Comparison of ENCODE assay signal across 16 mouse cellular contexts in the genomic region with DNA sequence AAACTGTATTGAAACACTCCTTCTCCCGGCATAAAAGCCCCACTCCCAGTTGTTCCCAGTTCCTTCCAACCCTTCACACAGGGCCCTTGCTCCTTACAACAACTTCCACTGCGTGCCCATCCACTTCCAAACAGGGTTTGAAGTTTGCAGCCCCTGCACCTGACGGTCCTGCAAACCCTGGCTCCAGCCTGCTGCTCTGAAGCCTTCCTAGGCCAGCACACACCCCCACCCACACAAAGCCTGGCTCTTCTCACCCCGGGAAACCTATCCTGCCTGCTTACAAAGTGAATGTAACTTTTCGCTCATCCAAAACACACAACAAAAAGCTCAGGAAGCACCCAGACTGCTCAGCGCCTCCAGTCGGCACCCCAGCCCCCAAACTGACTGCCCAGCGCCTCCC. TPM values are rescaled to one million over a fixed set of nuclear protein-coding genes. Genes with fewer than 3 reads are reported as not detected.
DNase-seq lines count a peak whose midpoint lies in the region; ATAC-seq and TF ChIP-seq lines count a peak whose summit lies in the region.
"Had no signal": no experiment of that assay in that cellular context is flagged by ENCODE, and none has a peak within 500 bp of the region (broad histone marks: within the 10 kb centered on the region; RNA-seq: fewer than 3 reads in every experiment).

No protein-coding gene starts in this region.

- H3K36me3 ChIP-seq in heart, embryonic 11.5 days (ENCODE audit: control insufficient read depth, insufficient read depth, low read length) = no peaks in the 10 kb centered on the region
- H3K36me3 ChIP-seq in kidney, embryonic 15.5 days = no peaks in the 10 kb centered on the region
- no peaks in the 10 kb centered on the region for H3K36me3 ChIP-seq in ES-E14 (ENCODE audit: control insufficient read depth, insufficient read depth, low read length, poor library complexity, severe bottlenecking)
- H3K36me3 ChIP-seq in limb, embryonic 10.5 days = no peaks in the 10 kb centered on the region

- H3K9me3 ChIP-seq in heart, embryonic 11.5 days (replicated peaks; ENCODE audit: control insufficient read depth, low read length) = no peaks in the 10 kb centered on the region
- H3K9me3 ChIP-seq in kidney, embryonic 15.5 days (replicated peaks) = no peaks in the 10 kb centered on the region
- no peaks in the 10 kb centered on the region for H3K9me3 ChIP-seq in ES-E14 (ENCODE audit: control insufficient read depth, insufficient read depth, low read depth, low read length)
- H3K9me3 ChIP-seq in limb, embryonic 10.5 days (replicated peaks) = no peaks in the 10 kb centered on the region

- H3K4me2 ChIP-seq in heart, embryonic 11.5 days = no peak overlapping the region
- peak overlapping the region; percentile 50 for H3K4me2 ChIP-seq in kidney, embryonic 15.5 days
- H3K4me2 ChIP-seq: lung, embryonic 14.5 days had no signal

- no peak overlapping the region for H3K27ac ChIP-seq in heart, embryonic 11.5 days (ENCODE audit: low read depth, low read length)
- no peak overlapping the region for H3K27ac ChIP-seq in kidney, embryonic 15.5 days
- no peak overlapping the region for H3K27ac ChIP-seq in ES-E14 (ENCODE audit: insufficient read depth, low read depth, low read length, poor library complexity, severe bottlenecking)
- no peak overlapping the region for H3K27ac ChIP-seq in limb, embryonic 10.5 days
- H3K27ac ChIP-seq: left cerebral cortex, adult 2 months had no signal

- WGBS in heart, embryonic 11.5 days (ENCODE audit: insufficient replicate concordance) = 9% methylated on average over 8 of the region's 8 CpGs
- WGBS in kidney, embryonic 15.5 days = 10% methylated on average over 8 of the region's 8 CpGs
- WGBS in limb, embryonic 10.5 days = 5% methylated on average over 8 of the region's 8 CpGs

- ATAC-seq in heart, embryonic 11.5 days (replicated peaks; ENCODE audit: insufficient number of reproducible peaks, low FRiP score, low TSS enrichment) = no peak
- ATAC-seq in kidney, embryonic 15.5 days (replicated peaks; ENCODE audit: low FRiP score) = no peak
- ATAC-seq in cerebellum, adult (ENCODE audit: insufficient number of reproducible peaks, low FRiP score, low TSS enrichment) = no peak
- ATAC-seq: forebrain, embryonic 14.5 days had no signal

- H3K9ac ChIP-seq in heart, embryonic 11.5 days (ENCODE audit: low read depth, low read length) = no peak overlapping the region
- H3K9ac ChIP-seq in kidney, embryonic 15.5 days = no peak overlapping the region
- H3K9ac ChIP-seq in ES-E14 (ENCODE audit: insufficient read depth, low read depth, low read length, poor library complexity, severe bottlenecking) = no peak overlapping the region
- H3K9ac ChIP-seq: lung, embryonic 14.5 days had no signal

- no peak overlapping the region for H3K4me3 ChIP-seq in heart, embryonic 11.5 days (ENCODE audit: low read depth, low read length)
- H3K4me3 ChIP-seq in kidney, embryonic 15.5 days (replicated peaks) = peak overlapping the region; percentile 21; the same call in 1 of the 2 replicates
- H3K4me3 ChIP-seq in ES-E14 (ENCODE audit: insufficient read depth in 1 of 2, low read depth in 1 of 2, low read length in 2 of 2, poor library complexity in 1 of 2, severe bottlenecking in 1 of 2) = peak overlapping the region; percentile 16 to 17; a peak in 2 of 4 replicates
- 0 out of 2 replicates have a peak overlapping the region, but pooled peaks have one; percentile 11 for H3K4me3 ChIP-seq in limb, embryonic 10.5 days
- H3K4me3 ChIP-seq: left cerebral cortex, adult 2 months had no signal

- H3K27me3 ChIP-seq in heart, embryonic 11.5 days (ENCODE audit: control insufficient read depth, insufficient read depth, low read length) = peaks cover 52% of the 10 kb centered on the region
- peaks cover 60% of the 10 kb centered on the region for H3K27me3 ChIP-seq in kidney, embryonic 15.5 days
- peaks cover 71% of the 10 kb centered on the region for H3K27me3 ChIP-seq in limb, embryonic 10.5 days (ENCODE audit: low read depth, poor library complexity, severe bottlenecking)

- peaks cover 7% of the 10 kb centered on the region for H3K4me1 ChIP-seq in heart, embryonic 11.5 days (ENCODE audit: control insufficient read depth, insufficient read depth, low read length)
- peaks cover 54% of the 10 kb centered on the region for H3K4me1 ChIP-seq in kidney, embryonic 15.5 days
- H3K4me1 ChIP-seq in ES-E14 (ENCODE audit: control insufficient read depth in 2 of 2, insufficient read depth in 2 of 2, low read length in 2 of 2, poor library complexity in 1 of 2) = no peaks in the 10 kb centered on the region; a peak in 1 of 4 replicates
- peaks cover 34% of the 10 kb centered on the region for H3K4me1 ChIP-seq in limb, embryonic 10.5 days

- peak; percentile 76 for DNase-seq in heart, adult 11 months
- DNase-seq in kidney, adult 9 months = no peak
- DNase-seq in ES-E14 (ENCODE audit: low read depth, low spot score) = no peak
- DNase-seq in limb, embryonic 10.5 days (ENCODE audit: low spot score) = no peak
- no peak for DNase-seq in urinary bladder, postnatal 4 days (ENCODE audit: low spot score in 2 of 2)
- DNase-seq: B cell, adult 2 months; cerebellum, postnatal 36 days; gastrocnemius, postnatal 10 days; lung, embryonic 14.5 days; right cerebral cortex, adult 18-20 months; thymus, postnatal 4 days had no signal

- in situ Hi-C loops in ES-E14 (cut with MboI; ENCODE audit: low sequenced_read_pairs in 2 of 2, unreplicated experiment in 2 of 2) = no loop called here

TF ChIP-seq in ES-E14, 5 proteins besides CTCF, POLR2A, EP300 and RAD21:
- no peak for TF ChIP-seq HCFC1 (IDR thresholded peaks at IDR 0.05; ENCODE audit: borderline replicate concordance, insufficient read depth, low read length)
- TF ChIP-seq CHD2 (IDR thresholded peaks at IDR 0.05; ENCODE audit: low read depth, low read length) = no peak
- TF ChIP-seq ZC3H11A (IDR thresholded peaks at IDR 0.05; ENCODE audit: borderline replicate concordance, low read depth, low read length) = no peak
- no peak for TF ChIP-seq ZNF384 (IDR thresholded peaks at IDR 0.05; ENCODE audit: low read depth, low read length)
- no peak for TF ChIP-seq MAFK (IDR thresholded peaks at IDR 0.05; ENCODE audit: insufficient read depth, low read depth, low read length)
TF ChIP-seq in ES-E14: peak in this region for 0.

RNA-seq across cellular contexts. Expression of gene Stox2, which starts 37.1 kb away (rescaled TPM):
- 8.1 and 10.6 TPM in 2 replicates for polyA plus RNA-seq in heart, embryonic 11.5 days (2014; fragmentation: Nextera tagmentation; extraction: Ambion mirVana)
- 12.3 and 13.8 TPM in 2 replicates for polyA plus RNA-seq in kidney, embryonic 15.5 days (2015; fragmentation: Nextera tagmentation; extraction: Ambion mirVana)
- 6.8 and 8.2 TPM in 2 replicates for total RNA-seq in ES-E14 (2012; rRNA removed)
- polyA plus RNA-seq in limb, embryonic 10.5 days (2016; fragmentation: Nextera tagmentation; extraction: Ambion mirVana) = 16.0 and 18.7 TPM in 2 replicates
